Mouse (Mus musculus) olfactory bulb, adult 2 months (tissue): Measurements from ENCODE around the gene Nr1h3. TPM values are rescaled to one million over a fixed set of nuclear protein-coding genes. Genes with fewer than 3 reads are reported as not detected.

ENCODE experiments used
- H3K27ac ChIP-seq: fragments of 200-500 bp; 2 replicates; pipeline ENCODE4 v1.5.1; 2012; ENCODE audit warnings: low read depth, low read length; ENCODE audit not compliant: insufficient read depth
- H3K4me1 ChIP-seq: fragments of 200-500 bp; 2 replicates; pipeline ENCODE4 v1.6.1; 2012; ENCODE audit warnings: low read length; ENCODE audit not compliant: control insufficient read depth, insufficient read depth
- H3K4me3 ChIP-seq: fragments of 200-500 bp; 2 replicates; pipeline ENCODE4 v1.5.1; 2012; ENCODE audit warnings: mild to moderate bottlenecking, low read depth, low read length, moderate library complexity; ENCODE audit not compliant: insufficient read depth
- CTCF ChIP-seq: fragments of 200-500 bp; IDR thresholded peaks from 2 replicates; pipeline ENCODE4 v1.5.1; 2012; ENCODE audit warnings: low read depth, mild to moderate bottlenecking, low read length, moderate library complexity; ENCODE audit not compliant: insufficient read depth
- POLR2A ChIP-seq: fragments of 200-500 bp; IDR thresholded peaks from 2 replicates; pipeline ENCODE4 v1.6.1; 2012; ENCODE audit warnings: mild to moderate bottlenecking, low read depth, low read length, moderate library complexity; ENCODE audit not compliant: insufficient read depth
- WGBS: fragments of 180-500 bp; shearing (Covaris S2); methylation state at CpG from one replicate; pipeline ENCODE4 v1.1.7; 2018; 5-methylcytosine and 5-hydroxymethylcytosine counted together
- polyA plus RNA-seq: library from polyadenylated mRNA; stranded (reverse); fragments of >200 nt; gene quantifications from 2 replicates; pipeline ENCODE4 v1.2.4, GENCODE M21; 2012; ENCODE audit warnings: low replicate concordance; ENCODE audit not compliant: missing spikeins, insufficient read depth, insufficient read length

Nr1h3 gene
- polyA plus RNA-seq, 1 experiment: not detected

- Histone ChIP-seq H3K27ac (no peak overlapping the region), H3K4me3 (no peak overlapping the region), H3K4me1 (no peaks in the 10 kb centered on the region)
- TF ChIP-seq POLR2A (no peak), CTCF (no peak)
- 73% methylated on average over 11 of the region's 11 CpGs for WGBS
Measured at GRCm38 (mm10) chr2:91136513-91137412, 65.9 kb downstream of the Nr1h3 start.

Other genes starting within 250 kb of the Nr1h3 start
- gene Rapsn, start 167.2 kb downstream of the Nr1h3 start, polyA plus RNA-seq: not detected in 2 replicates
- not detected in 2 replicates for gene Psmc3, start 148.8 kb downstream of the Nr1h3 start, polyA plus RNA-seq
- not detected in 2 replicates for gene Slc39a13, start 132.4 kb downstream of the Nr1h3 start, polyA plus RNA-seq
- gene Spi1, start 120.4 kb downstream of the Nr1h3 start, polyA plus RNA-seq: not detected in 2 replicates
- gene Mybpc3, start 84.7 kb downstream of the Nr1h3 start, polyA plus RNA-seq: not detected in 2 replicates
- gene Madd, start 19.0 kb downstream of the Nr1h3 start, polyA plus RNA-seq: 318 TPM in 1 of 2 replicates, not detected in the other
- gene Acp2, start 51 bp upstream of the Nr1h3 start, polyA plus RNA-seq: not detected in 2 replicates
- not detected in 2 replicates for gene Ddb2, start 34.1 kb upstream of the Nr1h3 start, polyA plus RNA-seq
- gene Pacsin3, start 53.1 kb upstream of the Nr1h3 start, polyA plus RNA-seq: not detected in 2 replicates
- gene Arfgap2, start 62.1 kb upstream of the Nr1h3 start, polyA plus RNA-seq: not detected in 2 replicates
- gene 1110051M20Rik, start 241.9 kb upstream of the Nr1h3 start, polyA plus RNA-seq: not detected in 2 replicates